Mouse (Mus musculus) liver, adult 2 months (tissue): Measurements from ENCODE around the gene Cdh23. TPM values are rescaled to one million over a fixed set of nuclear protein-coding genes. Genes with fewer than 3 reads are reported as not detected.
"Not testable (repeated sequence)": the region's sequence is repeated elsewhere in the genome, so short reads cannot be mapped to it uniquely, and the experiment has no call there.

Experiments used
- DNase-seq: peaks from one replicate; pipeline ENCODE4 v3.0.0-alpha.2; 2011; ENCODE audit warnings: low read depth, low spot score; ENCODE audit errors: extremely low read depth
- H3K27ac ChIP-seq: fragments of 200-500 bp; replicated peaks from 2 replicates; pipeline ENCODE4 v1.5.1; 2012; ENCODE audit warnings: low read depth, mild to moderate bottlenecking, control low read depth, inconsistent platforms, low read length; ENCODE audit not compliant: insufficient read depth
- H3K27me3 ChIP-seq: fragments of 200-500 bp; 2 replicates; pipeline ENCODE4 v1.6.1; 2012; ENCODE audit warnings: mild to moderate bottlenecking, moderate library complexity, low read length, inconsistent platforms; ENCODE audit not compliant: control insufficient read depth, insufficient read depth
- H3K36me3 ChIP-seq: fragments of 200-500 bp; 2 replicates; pipeline ENCODE4 v1.6.1; 2012; ENCODE audit warnings: low read length, inconsistent platforms; ENCODE audit not compliant: control insufficient read depth, insufficient read depth
- H3K4me1 ChIP-seq: fragments of 200-500 bp; 2 replicates; pipeline ENCODE4 v1.6.1; 2011; ENCODE audit warnings: low read length; ENCODE audit not compliant: control insufficient read depth, insufficient read depth
- H3K4me3 ChIP-seq: fragments of 200-500 bp; 2 replicates; pipeline ENCODE4 v1.5.1; 2011; ENCODE audit warnings: low read depth, mild to moderate bottlenecking, control low read depth, low read length, moderate library complexity; ENCODE audit not compliant: insufficient read depth
- H3K79me2 ChIP-seq: fragments of 200-500 bp; 2 replicates; pipeline ENCODE4 v1.6.1; 2012; ENCODE audit warnings: inconsistent platforms, mild to moderate bottlenecking, low read length, moderate library complexity; ENCODE audit not compliant: control insufficient read depth, insufficient read depth
- H3K9ac ChIP-seq: fragments of 200-500 bp; 2 replicates; pipeline ENCODE4 v1.6.1; 2012; ENCODE audit warnings: low read depth, mild to moderate bottlenecking, control low read depth, inconsistent platforms, low read length
- CTCF ChIP-seq: fragments of 200-500 bp; IDR thresholded peaks from 2 replicates; pipeline ENCODE4 v1.5.1; 2011; ENCODE audit warnings: low read depth, low read length, control low read depth
- POLR2A ChIP-seq: fragments of 200-500 bp; IDR thresholded peaks from 2 replicates; pipeline ENCODE4 v1.6.1; 2011; ENCODE audit warnings: low read length, control low read depth; ENCODE audit not compliant: insufficient read depth; ENCODE audit errors: extremely low read depth
- WGBS: fragments of 180-500 bp; shearing (Covaris S2); methylation state at CpG from one replicate; pipeline ENCODE4 v1.1.7; 2018; 5-methylcytosine and 5-hydroxymethylcytosine counted together
- polyA plus RNA-seq: library from polyadenylated mRNA; depleted of rRNA; stranded (reverse); fragments of >200 nt; gene quantifications from 2 replicates; pipeline ENCODE4 v1.2.3, GENCODE M21; 2012; rRNA removed
- total RNA-seq: library from RNA; depleted of rRNA; stranded (reverse); fragments of >200 nt; gene quantifications from 2 replicates; pipeline ENCODE4 v1.2.3, GENCODE M21; 2014; rRNA removed

Gene Cdh23
- total RNA-seq (not detected in 2 replicates), polyA plus RNA-seq (not detected in 2 replicates)

DNA sequence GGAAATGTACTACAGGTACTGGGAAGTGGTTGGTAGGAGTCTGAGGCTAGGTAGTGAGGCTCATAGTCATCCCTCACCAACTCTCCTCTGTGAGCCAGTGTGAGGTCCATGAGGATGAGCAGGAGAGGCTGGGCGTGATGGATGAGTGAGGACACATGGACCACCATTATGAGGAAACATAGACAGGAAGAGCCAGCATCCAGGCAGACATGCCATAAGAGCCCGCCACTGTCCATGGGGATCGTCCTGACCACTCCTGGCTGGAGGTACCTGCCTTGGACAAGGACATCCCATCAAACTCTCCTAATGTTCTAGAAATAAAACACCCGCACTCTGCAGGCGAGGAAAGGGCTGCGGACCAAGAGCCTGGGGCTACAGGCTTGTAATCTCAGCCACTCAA lies at the start of gene Cdh23:
Cdh23 (minus strand) TSS at position 101 of the 400 bp plus-strand sequence.
- H3K79me2 ChIP-seq: no peaks in the 10 kb centered on the region
- DNase-seq: no peak
- WGBS: 88% methylated on average over 6 of the region's 6 CpGs
- TF ChIP-seq POLR2A (no peak), CTCF (no peak)
- no peak within 1 kb of the TSS for H3K4me3 ChIP-seq
- no peaks in the 10 kb centered on the region for H3K4me1 ChIP-seq
- no peak within 1 kb of the TSS for H3K9ac ChIP-seq
- H3K27ac ChIP-seq: no peak within 1 kb of the TSS
- H3K27me3 ChIP-seq: no peaks in the 10 kb centered on the region
- H3K36me3 ChIP-seq: no peaks in the 10 kb centered on the region

DNA sequence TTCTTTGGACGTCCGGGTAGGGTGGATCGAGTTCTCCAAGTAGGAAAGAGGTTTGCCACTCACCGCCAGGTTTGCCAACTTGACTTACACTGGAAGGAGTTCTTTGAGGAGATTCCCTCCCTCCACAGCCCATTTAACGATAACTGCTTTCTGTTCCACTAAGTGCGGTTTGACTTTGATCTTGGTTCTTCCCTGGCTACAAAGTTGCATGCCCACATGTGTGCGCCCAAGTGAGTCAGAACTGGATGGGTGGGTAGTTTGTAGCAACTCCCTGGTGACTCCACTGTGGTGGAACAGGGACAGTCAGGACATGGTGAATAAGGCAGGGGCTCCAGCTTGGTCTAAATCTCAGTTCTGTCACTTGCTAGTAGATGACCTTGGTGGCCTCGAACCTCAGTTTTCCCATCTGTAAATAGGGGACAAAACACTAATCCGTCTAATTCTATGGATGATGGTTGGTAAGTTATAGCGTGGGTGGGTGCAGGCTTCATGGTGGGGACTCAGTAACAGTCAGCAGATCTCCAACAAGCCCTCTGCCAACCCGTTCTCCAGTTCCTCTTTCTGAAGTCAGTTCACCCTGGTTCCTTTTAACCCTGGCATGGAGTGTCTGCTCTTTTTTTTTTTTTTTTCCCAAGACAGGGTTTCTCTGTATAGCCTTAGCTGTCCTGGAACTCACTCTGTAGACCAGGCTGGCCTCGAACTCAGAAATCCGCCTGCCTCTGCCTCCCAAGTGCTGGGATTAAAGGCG lies 48.4 kb upstream of the Cdh23 start:
- 88% methylated on average over 14 of the region's 14 CpGs for WGBS
- DNase-seq: no peak
- Histone ChIP-seq H3K27me3 (no peaks in the 10 kb centered on the region), H3K27ac (no peak overlapping the region), H3K79me2 (peaks cover 4% of the 10 kb centered on the region; the same call in 1 of the 2 replicates), H3K36me3 (peaks cover 1% of the 10 kb centered on the region; the same call in 1 of the 2 replicates), H3K9ac (no peak overlapping the region), H3K4me1 (no peaks in the 10 kb centered on the region), H3K4me3 (no peak overlapping the region)
- TF ChIP-seq POLR2A (no peak), CTCF (no peak)

DNA sequence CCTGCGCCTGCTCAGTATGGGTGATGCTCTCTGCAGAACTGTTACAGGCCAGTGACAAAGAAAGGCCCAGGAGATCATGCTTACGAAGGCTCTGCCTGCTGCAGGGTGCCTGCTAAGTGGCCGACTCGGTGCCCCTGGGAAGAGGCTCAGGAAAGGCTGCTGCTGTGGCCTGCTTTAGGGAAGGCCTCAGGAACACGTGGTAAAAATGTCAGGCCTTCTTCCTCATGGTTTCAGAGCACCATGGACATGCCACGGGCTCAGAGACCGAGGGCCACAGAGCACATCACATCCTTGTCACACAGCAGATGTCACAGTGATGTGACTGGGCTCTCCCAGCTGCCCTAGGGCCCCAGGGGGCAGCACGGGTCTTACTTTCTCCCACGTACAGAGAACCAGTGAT lies 47.4 kb upstream of the Cdh23 start:
- TF ChIP-seq POLR2A (no peak), CTCF (no peak)
- Histone ChIP-seq H3K79me2 (peaks cover 4% of the 10 kb centered on the region; the same call in 1 of the 2 replicates), H3K4me1 (no peaks in the 10 kb centered on the region), H3K9ac (no peak overlapping the region), H3K4me3 (no peak overlapping the region), H3K36me3 (no peaks in the 10 kb centered on the region), H3K27ac (no peak overlapping the region), H3K27me3 (no peaks in the 10 kb centered on the region)
- 76% methylated on average over 9 of the region's 9 CpGs for WGBS
- no peak for DNase-seq

DNA sequence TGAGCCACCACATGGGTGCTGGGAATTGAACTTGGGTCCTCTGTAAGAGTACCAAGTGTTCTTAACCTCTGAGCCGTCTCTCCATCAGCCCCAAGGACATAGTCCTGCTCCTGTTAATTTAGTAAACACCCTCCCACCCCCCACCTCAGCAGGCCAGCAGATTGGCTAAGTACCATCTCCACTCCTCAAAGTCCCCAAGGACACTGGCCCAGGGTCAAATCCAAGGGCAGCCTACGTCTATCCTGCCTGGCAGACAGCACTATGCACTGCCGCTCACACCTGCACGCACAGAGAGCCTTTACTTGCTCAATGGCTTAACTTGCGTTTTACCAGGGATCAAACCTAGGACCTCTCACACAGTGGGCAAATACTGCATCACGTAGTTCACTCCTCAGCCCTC lies 46.7 kb upstream of the Cdh23 start:
- H3K27me3 ChIP-seq: no peaks in the 10 kb centered on the region
- H3K4me3 ChIP-seq: no peak overlapping the region
- WGBS: 81% methylated on average over 6 of the region's 6 CpGs
- no peak for DNase-seq
- H3K27ac ChIP-seq: no peak overlapping the region
- peaks cover 4% of the 10 kb centered on the region; the same call in 1 of the 2 replicates for H3K79me2 ChIP-seq
- TF ChIP-seq POLR2A (no peak), CTCF (no peak)
- no peaks in the 10 kb centered on the region for H3K36me3 ChIP-seq
- H3K4me1 ChIP-seq: no peaks in the 10 kb centered on the region
- H3K9ac ChIP-seq: no peak overlapping the region

DNA sequence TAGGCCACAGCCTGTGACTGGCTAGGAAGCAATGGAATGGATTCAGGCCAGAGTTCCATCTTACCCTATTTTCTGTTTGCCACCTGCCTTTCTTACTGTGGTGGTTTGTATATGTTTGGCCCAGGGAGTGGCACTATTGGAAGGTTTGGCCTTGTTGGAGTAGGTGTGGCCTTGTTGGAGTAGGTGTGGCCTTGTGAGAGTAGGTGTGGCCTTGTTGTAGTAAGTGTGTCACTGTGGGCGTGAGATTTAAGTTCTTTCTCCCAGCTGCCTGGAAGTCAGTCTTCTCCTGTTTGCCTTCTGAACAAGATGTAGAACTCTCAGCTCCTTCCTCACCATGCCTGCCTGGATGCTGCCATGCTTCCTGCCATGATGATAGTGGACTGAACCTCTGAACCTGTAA lies 46.0 kb upstream of the Cdh23 start:
- H3K79me2 ChIP-seq, H3K9ac ChIP-seq, H3K27ac ChIP-seq, DNase-seq, H3K27me3 ChIP-seq, H3K36me3 ChIP-seq, H3K4me1 ChIP-seq, H3K4me3 ChIP-seq: not testable (repeated sequence)
- 92% methylated on average over 1 of the region's 1 CpGs for WGBS

DNA sequence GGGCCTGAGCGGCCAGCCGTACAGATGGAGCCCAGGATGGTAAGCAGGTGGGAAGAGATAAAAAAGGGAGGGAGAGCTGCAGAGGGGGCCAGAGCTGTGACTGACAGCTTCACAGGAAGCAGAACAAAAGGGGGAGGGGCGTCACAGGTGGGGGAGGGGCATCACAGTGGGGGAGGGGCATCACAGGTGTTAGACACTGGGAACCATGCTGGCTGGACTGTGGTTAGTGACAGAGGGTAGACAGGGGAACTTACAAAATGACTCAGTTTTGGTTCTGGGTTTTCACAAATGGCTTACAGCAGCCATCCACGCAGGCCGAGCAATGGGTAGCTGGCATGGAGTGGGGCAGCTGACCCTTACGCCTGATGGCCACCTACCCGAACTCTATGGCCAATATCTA lies 45.1 kb upstream of the Cdh23 start:
- H3K36me3 ChIP-seq: no peaks in the 10 kb centered on the region
- no peak for DNase-seq
- H3K27me3 ChIP-seq: no peaks in the 10 kb centered on the region
- TF ChIP-seq CTCF: no peak
- no peak for TF ChIP-seq POLR2A
- H3K9ac ChIP-seq: no peak overlapping the region
- H3K4me3 ChIP-seq: no peak overlapping the region
- H3K27ac ChIP-seq: no peak overlapping the region
- 0 out of 2 replicates have a peak, but pooled peaks cover 2% of the 10 kb centered on the region for H3K79me2 ChIP-seq
- no peaks in the 10 kb centered on the region for H3K4me1 ChIP-seq
- 90% methylated on average over 7 of the region's 7 CpGs for WGBS
